Mouse (Mus musculus): Measurements from ENCODE around the gene 2310034G01Rik. TPM values are rescaled to one million over a fixed set of nuclear protein-coding genes. Genes with fewer than 3 reads are reported as not detected.

Gene 2310034G01Rik
- polyA plus RNA-seq, 1 experiment from 2014 or later = 2.7 TPM

GRCm38 (mm10) chr19:46331936-46332335 is 18.2 kb downstream of the 2310034G01Rik start:
- no peak overlapping the region for H3K4me2 ChIP-seq (replicated peaks; ENCODE audit: low read depth, low read length)
- H3K9me3 ChIP-seq (ENCODE audit: control insufficient read depth, low read length) = no peaks in the 10 kb centered on the region
- ATAC-seq (ENCODE audit: low FRiP score, low TSS enrichment) = no peak
- H3K9ac ChIP-seq (ENCODE audit: low read depth, low read length) = no peak overlapping the region
- WGBS = 92% methylated on average over 3 of the region's 3 CpGs
- H3K4me3 ChIP-seq (ENCODE audit: low read length) = no peak overlapping the region
- H3K27ac ChIP-seq (ENCODE audit: low read depth, low read length) = no peak overlapping the region
- H3K36me3 ChIP-seq (ENCODE audit: control insufficient read depth, insufficient read depth, low read length) = peaks cover 21% of the 10 kb centered on the region
- H3K4me1 ChIP-seq (ENCODE audit: control insufficient read depth, insufficient read depth, low read length) = peaks cover 8% of the 10 kb centered on the region; the same call in 1 of the 2 replicates
- peaks cover 2% of the 10 kb centered on the region for H3K27me3 ChIP-seq (ENCODE audit: control insufficient read depth, insufficient read depth, low read length)

GRCm38 (mm10) chr19:46331326-46331725 is 18.8 kb downstream of the 2310034G01Rik start:
- Histone ChIP-seq H3K27ac (ENCODE audit: low read depth, low read length) (no peak overlapping the region), H3K4me2 (replicated peaks; ENCODE audit: low read depth, low read length) (no peak overlapping the region), H3K27me3 (ENCODE audit: control insufficient read depth, insufficient read depth, low read length) (peaks cover 8% of the 10 kb centered on the region), H3K9me3 (ENCODE audit: control insufficient read depth, low read length) (no peaks in the 10 kb centered on the region), H3K4me1 (ENCODE audit: control insufficient read depth, insufficient read depth, low read length) (peaks cover 8% of the 10 kb centered on the region; the same call in 1 of the 2 replicates), H3K9ac (ENCODE audit: low read depth, low read length) (no peak overlapping the region; the same call in 1 of the 2 replicates), H3K4me3 (ENCODE audit: low read length) (no peak overlapping the region), H3K36me3 (ENCODE audit: control insufficient read depth, insufficient read depth, low read length) (peaks cover 21% of the 10 kb centered on the region)
- no peak for ATAC-seq (ENCODE audit: low FRiP score, low TSS enrichment)
- WGBS = 96% methylated on average over 14 of the region's 14 CpGs

GRCm38 (mm10) chr19:46330696-46331095 is 19.4 kb downstream of the 2310034G01Rik start:
- H3K4me1 ChIP-seq (ENCODE audit: control insufficient read depth, insufficient read depth, low read length) = peaks cover 8% of the 10 kb centered on the region; the same call in 1 of the 2 replicates
- H3K4me3 ChIP-seq (ENCODE audit: low read length) = no peak overlapping the region
- peaks cover 21% of the 10 kb centered on the region for H3K36me3 ChIP-seq (ENCODE audit: control insufficient read depth, insufficient read depth, low read length)
- H3K9me3 ChIP-seq (ENCODE audit: control insufficient read depth, low read length) = no peaks in the 10 kb centered on the region
- H3K9ac ChIP-seq (ENCODE audit: low read depth, low read length) = no peak overlapping the region
- H3K27me3 ChIP-seq (ENCODE audit: control insufficient read depth, insufficient read depth, low read length) = peaks cover 15% of the 10 kb centered on the region
- WGBS = 90% methylated on average over 12 of the region's 12 CpGs
- H3K4me2 ChIP-seq (replicated peaks; ENCODE audit: low read depth, low read length) = no peak overlapping the region
- no peak for ATAC-seq (ENCODE audit: low FRiP score, low TSS enrichment)
- no peak overlapping the region for H3K27ac ChIP-seq (ENCODE audit: low read depth, low read length)

- WGBS = 7% methylated on average over 16 of the region's 16 CpGs
- Histone ChIP-seq H3K9ac (ENCODE audit: low read depth, low read length) (no peak overlapping the region), H3K27me3 (ENCODE audit: control insufficient read depth, insufficient read depth, low read length) (peaks cover 22% of the 10 kb centered on the region), H3K4me2 (replicated peaks; ENCODE audit: low read depth, low read length) (no peak overlapping the region), H3K4me3 (ENCODE audit: low read length) (no peak overlapping the region), H3K36me3 (ENCODE audit: control insufficient read depth, insufficient read depth, low read length) (peaks cover 21% of the 10 kb centered on the region), H3K4me1 (ENCODE audit: control insufficient read depth, insufficient read depth, low read length) (peaks cover 8% of the 10 kb centered on the region; the same call in 1 of the 2 replicates), H3K27ac (ENCODE audit: low read depth, low read length) (no peak overlapping the region), H3K9me3 (ENCODE audit: control insufficient read depth, low read length) (no peaks in the 10 kb centered on the region)
- ATAC-seq (ENCODE audit: low FRiP score, low TSS enrichment) = peak; percentile 54
These were observed 20.2 kb downstream of the 2310034G01Rik start for GRCm38 (mm10) chr19:46329951-46330350.

GRCm38 (mm10) chr19:46329031-46329641 is 21.0 kb downstream of the 2310034G01Rik start:
- WGBS = 1% methylated on average over 54 of the region's 54 CpGs

GRCm38 (mm10) chr19:46328081-46329030 is 21.7 kb downstream of the 2310034G01Rik start, which contains the start of gene Fbxl15:
Gene Fbxl15, plus strand, starts transcription at chr19:46328184.
- H3K36me3 ChIP-seq (ENCODE audit: control insufficient read depth, insufficient read depth, low read length) = peaks cover 21% of the 10 kb centered on the region
- peaks cover 8% of the 10 kb centered on the region; the same call in 1 of the 2 replicates for H3K4me1 ChIP-seq (ENCODE audit: control insufficient read depth, insufficient read depth, low read length)
- peaks cover 37% of the 10 kb centered on the region for H3K27me3 ChIP-seq (ENCODE audit: control insufficient read depth, insufficient read depth, low read length)
- H3K4me3 ChIP-seq (ENCODE audit: low read length) = peak within 1 kb of the TSS; percentile 73
- H3K9ac ChIP-seq (ENCODE audit: low read depth, low read length) = peak within 1 kb of the TSS; percentile 53
- H3K9me3 ChIP-seq (ENCODE audit: control insufficient read depth, low read length) = no peaks in the 10 kb centered on the region
- H3K4me2 ChIP-seq (replicated peaks; ENCODE audit: low read depth, low read length) = peak within 1 kb of the TSS; percentile 98
- WGBS = under 1% methylated on average over 81 of the region's 81 CpGs
- ATAC-seq (ENCODE audit: low FRiP score, low TSS enrichment) = peak; percentile 86
- peak within 1 kb of the TSS; percentile 82 for H3K27ac ChIP-seq (ENCODE audit: low read depth, low read length)

More at GRCm38 (mm10) chr19:46329031-46329641, 21.0 kb downstream of the 2310034G01Rik start:
- peak overlapping the region; percentile 53 for H3K9ac ChIP-seq (ENCODE audit: low read depth, low read length)
- peaks cover 30% of the 10 kb centered on the region for H3K27me3 ChIP-seq (ENCODE audit: control insufficient read depth, insufficient read depth, low read length)
- peak overlapping the region; percentile 82 for H3K27ac ChIP-seq (ENCODE audit: low read depth, low read length)
- no peak for ATAC-seq (ENCODE audit: low FRiP score, low TSS enrichment)
- no peaks in the 10 kb centered on the region for H3K9me3 ChIP-seq (ENCODE audit: control insufficient read depth, low read length)
- peak overlapping the region; percentile 73 for H3K4me3 ChIP-seq (ENCODE audit: low read length)
- H3K4me2 ChIP-seq (replicated peaks; ENCODE audit: low read depth, low read length) = peak overlapping the region; percentile 98
- H3K36me3 ChIP-seq (ENCODE audit: control insufficient read depth, insufficient read depth, low read length) = peaks cover 21% of the 10 kb centered on the region
- peaks cover 8% of the 10 kb centered on the region; the same call in 1 of the 2 replicates for H3K4me1 ChIP-seq (ENCODE audit: control insufficient read depth, insufficient read depth, low read length)

- Histone ChIP-seq H3K27ac (ENCODE audit: low read depth, low read length) (peak overlapping the region; percentile 82; the same call in 1 of the 2 replicates), H3K9ac (ENCODE audit: low read depth, low read length) (peak overlapping the region; percentile 53; the same call in 1 of the 2 replicates), H3K27me3 (ENCODE audit: control insufficient read depth, insufficient read depth, low read length) (peaks cover 44% of the 10 kb centered on the region), H3K36me3 (ENCODE audit: control insufficient read depth, insufficient read depth, low read length) (peaks cover 21% of the 10 kb centered on the region), H3K9me3 (ENCODE audit: control insufficient read depth, low read length) (no peaks in the 10 kb centered on the region), H3K4me3 (ENCODE audit: low read length) (peak overlapping the region; percentile 73), H3K4me2 (replicated peaks; ENCODE audit: low read depth, low read length) (peak overlapping the region; percentile 98), H3K4me1 (ENCODE audit: control insufficient read depth, insufficient read depth, low read length) (peaks cover 8% of the 10 kb centered on the region; the same call in 1 of the 2 replicates)
- ATAC-seq (ENCODE audit: low FRiP score, low TSS enrichment) = no peak
- 32% methylated on average over 14 of the region's 14 CpGs for WGBS
These were observed 22.5 kb downstream of the 2310034G01Rik start for GRCm38 (mm10) chr19:46327531-46328064.

- WGBS = 2% methylated on average over 34 of the region's 35 CpGs
- Histone ChIP-seq H3K4me3 (ENCODE audit: low read length) (peak within 1 kb of the TSS; percentile 73), H3K4me2 (replicated peaks; ENCODE audit: low read depth, low read length) (peak within 1 kb of the TSS; percentile 98), H3K27me3 (ENCODE audit: control insufficient read depth, insufficient read depth, low read length) (peaks cover 50% of the 10 kb centered on the region), H3K4me1 (ENCODE audit: control insufficient read depth, insufficient read depth, low read length) (peaks cover 8% of the 10 kb centered on the region; the same call in 1 of the 2 replicates), H3K36me3 (ENCODE audit: control insufficient read depth, insufficient read depth, low read length) (peaks cover 16% of the 10 kb centered on the region), H3K9me3 (ENCODE audit: control insufficient read depth, low read length) (no peaks in the 10 kb centered on the region), H3K9ac (ENCODE audit: low read depth, low read length) (peak within 1 kb of the TSS; percentile 53; the same call in 1 of the 2 replicates), H3K27ac (ENCODE audit: low read depth, low read length) (peak within 1 kb of the TSS; percentile 82)
- ATAC-seq (ENCODE audit: low FRiP score, low TSS enrichment) = no peak
These were observed 23.3 kb downstream of the 2310034G01Rik start, which contains the start of gene Psd for GRCm38 (mm10) chr19:46326756-46327305. Gene Psd, minus strand, starts transcription at chr19:46327156.
